25 mouse cellular contexts compared by ENCODE assay signal in the genomic region with DNA sequence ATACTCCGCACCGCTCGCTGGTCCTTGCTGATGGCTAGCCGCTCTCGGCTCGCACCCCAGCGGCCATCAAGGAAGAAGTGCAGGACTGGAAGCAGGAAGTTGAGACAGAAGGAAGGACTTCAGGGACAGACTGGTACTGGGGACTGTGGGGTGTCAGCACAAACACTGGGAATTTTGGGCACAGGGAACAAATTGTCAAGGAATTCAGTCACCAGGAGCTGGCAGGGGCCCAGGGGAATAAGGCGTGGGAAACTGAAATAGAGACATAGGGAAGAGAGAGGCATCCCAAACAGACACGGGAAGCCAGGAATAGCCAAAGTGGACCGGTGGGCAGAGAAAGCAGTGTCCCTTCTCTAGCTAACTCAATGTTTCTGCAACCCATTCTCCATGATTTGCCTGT. TPM values are rescaled to one million over a fixed set of nuclear protein-coding genes. Genes with fewer than 3 reads are reported as not detected.
"Had no signal": no experiment of that assay in that cellular context is flagged by ENCODE, and none has a peak within 500 bp of the region (broad histone marks: within the 10 kb centered on the region; RNA-seq: fewer than 3 reads in every experiment).

No protein-coding gene starts in this region.

- ATAC-seq: intestine, postnatal 0 days; liver, embryonic 12.5 days; midbrain, embryonic 13.5 days; midbrain, embryonic 16.5 days had no signal

- H3K4me3 ChIP-seq: layer of hippocampus, adult 2 months; limb, embryonic 12.5 days; limb, embryonic 15.5 days; liver, embryonic 12.5 days; liver, embryonic 15.5 days; lung, embryonic 15.5 days; megakaryocyte, embryonic 14.5 days; midbrain, embryonic 10.5 days; midbrain, embryonic 13.5 days; myocyte; neural tube, embryonic 13.5 days had no signal

- H3K36me3 ChIP-seq: liver, embryonic 12.5 days; liver, embryonic 15.5 days; lung, embryonic 15.5 days had no signal

- DNase-seq: kidney, adult 2 months; kidney, postnatal 25 days; layer of hippocampus, adult 9-11 months; lung, adult 18-20 months; lung, postnatal 10 days; lung, postnatal 36 days; retina, postnatal 1 day; thymus, adult 2 months; thymus, postnatal 14 days had no signal

- H3K9me3 ChIP-seq: limb, embryonic 12.5 days; limb, embryonic 15.5 days; liver, embryonic 12.5 days; liver, embryonic 15.5 days; lung, embryonic 15.5 days; megakaryocyte, embryonic 14.5 days; midbrain, embryonic 10.5 days; midbrain, embryonic 13.5 days; neural tube, embryonic 13.5 days had no signal

- H3K27ac ChIP-seq: kidney, postnatal 0 days; layer of hippocampus, adult 2 months; limb, embryonic 12.5 days; limb, embryonic 15.5 days; liver, embryonic 12.5 days; liver, embryonic 15.5 days; lung, embryonic 15.5 days; midbrain, embryonic 10.5 days; neural tube, embryonic 13.5 days; stomach, postnatal 0 days had no signal

- H3K27me3 ChIP-seq: limb, embryonic 12.5 days; limb, embryonic 15.5 days; lung, embryonic 15.5 days; midbrain, embryonic 13.5 days; neural tube, embryonic 13.5 days had no signal

- H3K9ac ChIP-seq: limb, embryonic 12.5 days; limb, embryonic 15.5 days; liver, embryonic 12.5 days; liver, embryonic 15.5 days; lung, embryonic 15.5 days; midbrain, embryonic 13.5 days; neural tube, embryonic 13.5 days had no signal

- H3K4me1 ChIP-seq: midbrain, embryonic 13.5 days; neural tube, embryonic 13.5 days had no signal

- H3K4me2 ChIP-seq: limb, embryonic 12.5 days; limb, embryonic 15.5 days; liver, embryonic 12.5 days; liver, embryonic 15.5 days; lung, embryonic 15.5 days; midbrain, embryonic 13.5 days; neural tube, embryonic 13.5 days had no signal

RNA-seq across cellular contexts. Expression of gene Muc1, which starts 7.7 kb away (rescaled TPM):
- polyA plus RNA-seq: liver, embryonic 12.5 days; liver, embryonic 15.5 days had no signal

RNA-seq across cellular contexts. Expression of gene Trim46, which starts 9.6 kb away (rescaled TPM):
- total RNA-seq: monocyte, adult 5-6 weeks had no signal
